Mouse (Mus musculus): ENCODE measurements around the gene Pagr1a. TPM values are rescaled to one million over a fixed set of nuclear protein-coding genes. Genes with fewer than 3 reads are reported as not detected.

The Pagr1a gene
- total RNA-seq, 1 experiment: 32.3 TPM

- no peak for DNase-seq (ENCODE audit: low read depth, low spot score)
- H3K27ac ChIP-seq (ENCODE audit: insufficient read depth, low read depth, low read length, poor library complexity, severe bottlenecking): peak overlapping the region; percentile 47; the same call in 1 of the 2 replicates
- in situ Hi-C loops (cut with MboI; ENCODE audit: low sequenced_read_pairs in 2 of 2, unreplicated experiment in 2 of 2): no loop called here
- H3K9me3 ChIP-seq (ENCODE audit: control insufficient read depth, insufficient read depth, low read depth, low read length): no peaks in the 10 kb centered on the region
- H3K9ac ChIP-seq (ENCODE audit: insufficient read depth, low read depth, low read length, poor library complexity, severe bottlenecking): peak overlapping the region; percentile 55; the same call in 1 of the 2 replicates
- H3K4me1 ChIP-seq (ENCODE audit: control insufficient read depth in 2 of 2, insufficient read depth in 2 of 2, low read length in 2 of 2, poor library complexity in 1 of 2): peaks cover 2 to 24% of the 10 kb centered on the region in 2 experiments; a peak in 3 of 4 replicates
- no peaks in the 10 kb centered on the region for H3K36me3 ChIP-seq (ENCODE audit: control insufficient read depth, insufficient read depth, low read length, poor library complexity, severe bottlenecking)
- TF ChIP-seq CHD2 (IDR thresholded peaks at IDR 0.05; ENCODE audit: low read depth, low read length) (no peak), HCFC1 (IDR thresholded peaks at IDR 0.05; ENCODE audit: borderline replicate concordance, insufficient read depth, low read length) (no peak), ZC3H11A (IDR thresholded peaks at IDR 0.05; ENCODE audit: borderline replicate concordance, low read depth, low read length) (no peak)
- no peak overlapping the region for H3K4me3 ChIP-seq (ENCODE audit: insufficient read depth in 1 of 2, low read depth in 1 of 2, low read length in 2 of 2, poor library complexity in 1 of 2, severe bottlenecking in 1 of 2)
Observed at GRCm38 (mm10) chr7:127003620-127004019, 13.5 kb downstream of the Pagr1a start.

DNA sequence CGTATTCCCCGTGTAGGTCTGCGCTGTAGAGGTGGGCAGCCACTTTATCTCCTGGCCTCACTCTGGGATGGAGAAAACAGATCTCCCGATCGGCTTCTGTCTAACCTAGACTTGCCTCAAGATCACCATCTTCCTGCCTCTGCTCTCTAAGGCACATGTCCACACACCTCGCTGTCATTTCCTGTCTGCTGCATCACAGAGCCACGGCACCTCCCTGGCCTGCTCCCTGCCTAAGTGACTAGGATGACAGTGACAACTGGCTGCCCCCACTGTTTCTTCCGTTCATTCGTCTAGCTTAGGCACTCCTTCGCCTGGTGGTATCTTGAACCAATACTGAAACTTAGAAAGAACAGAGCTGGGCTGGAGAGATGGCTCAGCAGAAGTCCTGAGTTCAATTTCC, 17.6 kb downstream of the Pagr1a start:
- Histone ChIP-seq H3K36me3 (ENCODE audit: control insufficient read depth, insufficient read depth, low read length, poor library complexity, severe bottlenecking) (peaks cover 6% of the 10 kb centered on the region; the same call in 1 of the 2 replicates), H3K4me3 (ENCODE audit: insufficient read depth in 1 of 2, low read depth in 1 of 2, low read length in 2 of 2, poor library complexity in 1 of 2, severe bottlenecking in 1 of 2) (no peak overlapping the region), H3K27ac (ENCODE audit: insufficient read depth, low read depth, low read length, poor library complexity, severe bottlenecking) (no peak overlapping the region), H3K9me3 (ENCODE audit: control insufficient read depth, insufficient read depth, low read depth, low read length) (no peaks in the 10 kb centered on the region), H3K9ac (ENCODE audit: insufficient read depth, low read depth, low read length, poor library complexity, severe bottlenecking) (no peak overlapping the region), H3K4me1 (ENCODE audit: control insufficient read depth in 2 of 2, insufficient read depth in 2 of 2, low read length in 2 of 2, poor library complexity in 1 of 2) (peaks cover 2 to 13% of the 10 kb centered on the region in 2 experiments; a peak in 3 of 4 replicates)
- DNase-seq (ENCODE audit: low read depth, low spot score): no peak
- in situ Hi-C loops (cut with MboI; ENCODE audit: low sequenced_read_pairs in 2 of 2, unreplicated experiment in 2 of 2): no loop called here
- TF ChIP-seq CHD2 (IDR thresholded peaks at IDR 0.05; ENCODE audit: low read depth, low read length) (no peak), HCFC1 (IDR thresholded peaks at IDR 0.05; ENCODE audit: borderline replicate concordance, insufficient read depth, low read length) (no peak), MAFK (IDR thresholded peaks at IDR 0.05; ENCODE audit: insufficient read depth, low read depth, low read length) (no peak), ZNF384 (IDR thresholded peaks at IDR 0.05; ENCODE audit: low read depth, low read length) (no peak), ZC3H11A (IDR thresholded peaks at IDR 0.05; ENCODE audit: borderline replicate concordance, low read depth, low read length) (no peak)

DNA sequence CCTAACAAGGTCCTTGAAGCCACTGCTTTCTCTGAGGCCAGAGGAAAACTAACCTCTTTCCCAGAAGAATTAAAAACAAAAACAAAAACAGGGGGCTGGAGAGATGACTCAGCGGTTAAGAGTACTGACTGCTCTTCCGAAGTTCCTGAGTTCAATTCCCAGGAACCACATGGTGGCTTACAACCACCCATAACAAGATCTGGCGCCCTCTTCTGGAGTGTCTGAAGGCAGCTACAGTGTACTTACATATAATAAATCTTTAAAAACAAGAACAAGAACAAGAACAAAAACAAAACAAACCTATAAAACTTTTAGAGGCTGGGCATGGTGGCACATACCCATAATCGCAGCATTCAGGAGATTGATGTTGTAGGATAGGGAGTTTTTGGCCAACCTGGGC, 20.7 kb downstream of the Pagr1a start:
- H3K36me3 ChIP-seq (ENCODE audit: control insufficient read depth, insufficient read depth, low read length, poor library complexity, severe bottlenecking): peaks cover 11% of the 10 kb centered on the region; the same call in 1 of the 2 replicates
- H3K9ac ChIP-seq (ENCODE audit: insufficient read depth, low read depth, low read length, poor library complexity, severe bottlenecking): no peak overlapping the region
- no peak for DNase-seq (ENCODE audit: low read depth, low spot score)
- H3K9me3 ChIP-seq (ENCODE audit: control insufficient read depth, insufficient read depth, low read depth, low read length): no peaks in the 10 kb centered on the region
- in situ Hi-C loops (cut with MboI; ENCODE audit: low sequenced_read_pairs in 2 of 2, unreplicated experiment in 2 of 2): no loop called here
- no peak overlapping the region for H3K4me3 ChIP-seq (ENCODE audit: insufficient read depth in 1 of 2, low read depth in 1 of 2, low read length in 2 of 2, poor library complexity in 1 of 2, severe bottlenecking in 1 of 2)
- no peak for TF ChIP-seq CHD2 (IDR thresholded peaks at IDR 0.05; ENCODE audit: low read depth, low read length)
- TF ChIP-seq MAFK (IDR thresholded peaks at IDR 0.05; ENCODE audit: insufficient read depth, low read depth, low read length): no peak; the same call in 1 of the 2 replicates
- TF ChIP-seq ZNF384 (IDR thresholded peaks at IDR 0.05; ENCODE audit: low read depth, low read length): no peak
- no peak for TF ChIP-seq ZC3H11A (IDR thresholded peaks at IDR 0.05; ENCODE audit: borderline replicate concordance, low read depth, low read length)
- TF ChIP-seq HCFC1 (IDR thresholded peaks at IDR 0.05; ENCODE audit: borderline replicate concordance, insufficient read depth, low read length): no peak
- no peak overlapping the region for H3K27ac ChIP-seq (ENCODE audit: insufficient read depth, low read depth, low read length, poor library complexity, severe bottlenecking)
- H3K4me1 ChIP-seq (ENCODE audit: control insufficient read depth in 2 of 2, insufficient read depth in 2 of 2, low read length in 2 of 2, poor library complexity in 1 of 2): peaks cover 0 to 2% of the 10 kb centered on the region in 2 experiments; a peak in 1 of 4 replicates

GRCm38 (mm10) chr7:126988816-126989215, 28.3 kb downstream of the Pagr1a start:
- H3K36me3 ChIP-seq (ENCODE audit: control insufficient read depth, insufficient read depth, low read length, poor library complexity, severe bottlenecking): 0 out of 2 replicates have a peak, but pooled peaks cover 5% of the 10 kb centered on the region
- H3K9ac ChIP-seq (ENCODE audit: insufficient read depth, low read depth, low read length, poor library complexity, severe bottlenecking): no peak overlapping the region
- peaks cover 1 to 2% of the 10 kb centered on the region in 2 experiments; a peak in 1 of 4 replicates for H3K4me1 ChIP-seq (ENCODE audit: control insufficient read depth in 2 of 2, insufficient read depth in 2 of 2, low read length in 2 of 2, poor library complexity in 1 of 2)
- no peak overlapping the region for H3K4me3 ChIP-seq (ENCODE audit: insufficient read depth in 1 of 2, low read depth in 1 of 2, low read length in 2 of 2, poor library complexity in 1 of 2, severe bottlenecking in 1 of 2)
- H3K27ac ChIP-seq (ENCODE audit: insufficient read depth, low read depth, low read length, poor library complexity, severe bottlenecking): no peak overlapping the region
- TF ChIP-seq CHD2 (IDR thresholded peaks at IDR 0.05; ENCODE audit: low read depth, low read length) (no peak), MAFK (IDR thresholded peaks at IDR 0.05; ENCODE audit: insufficient read depth, low read depth, low read length) (no peak)
- H3K9me3 ChIP-seq (ENCODE audit: control insufficient read depth, insufficient read depth, low read depth, low read length): no peaks in the 10 kb centered on the region
- in situ Hi-C loops (cut with MboI; ENCODE audit: low sequenced_read_pairs in 2 of 2, unreplicated experiment in 2 of 2): no loop called here
- no peak for DNase-seq (ENCODE audit: low read depth, low spot score)

GRCm38 (mm10) chr7:126986319-126986718, 30.8 kb downstream of the Pagr1a start:
- Histone ChIP-seq H3K9me3 (ENCODE audit: control insufficient read depth, insufficient read depth, low read depth, low read length) (no peaks in the 10 kb centered on the region), H3K4me1 (ENCODE audit: control insufficient read depth in 2 of 2, insufficient read depth in 2 of 2, low read length in 2 of 2, poor library complexity in 1 of 2) (peaks cover 1 to 2% of the 10 kb centered on the region in 2 experiments; a peak in 1 of 4 replicates), H3K4me3 (ENCODE audit: insufficient read depth in 1 of 2, low read depth in 1 of 2, low read length in 2 of 2, poor library complexity in 1 of 2, severe bottlenecking in 1 of 2) (no peak overlapping the region), H3K9ac (ENCODE audit: insufficient read depth, low read depth, low read length, poor library complexity, severe bottlenecking) (no peak overlapping the region; the same call in 1 of the 2 replicates), H3K27ac (ENCODE audit: insufficient read depth, low read depth, low read length, poor library complexity, severe bottlenecking) (no peak overlapping the region), H3K36me3 (ENCODE audit: control insufficient read depth, insufficient read depth, low read length, poor library complexity, severe bottlenecking) (no peaks in the 10 kb centered on the region)
- no peak for TF ChIP-seq ZNF384 (IDR thresholded peaks at IDR 0.05; ENCODE audit: low read depth, low read length)
- TF ChIP-seq CHD2 (IDR thresholded peaks at IDR 0.05; ENCODE audit: low read depth, low read length): no peak
- no peak for TF ChIP-seq ZC3H11A (IDR thresholded peaks at IDR 0.05; ENCODE audit: borderline replicate concordance, low read depth, low read length)
- no peak for TF ChIP-seq HCFC1 (IDR thresholded peaks at IDR 0.05; ENCODE audit: borderline replicate concordance, insufficient read depth, low read length)
- TF ChIP-seq MAFK (IDR thresholded peaks at IDR 0.05; ENCODE audit: insufficient read depth, low read depth, low read length): no peak
- no peak for DNase-seq (ENCODE audit: low read depth, low spot score)
- in situ Hi-C loops (cut with MboI; ENCODE audit: low sequenced_read_pairs in 2 of 2, unreplicated experiment in 2 of 2): no loop called here

All from ES-E14 (cell line).